Mouse (Mus musculus): ENCODE data around the gene Casz1. TPM values are rescaled to one million over a fixed set of nuclear protein-coding genes. Genes with fewer than 3 reads are reported as not detected.

The Casz1 gene
- polyA plus RNA-seq, 1 experiment from 2014 or later = 7.8 TPM

DNA sequence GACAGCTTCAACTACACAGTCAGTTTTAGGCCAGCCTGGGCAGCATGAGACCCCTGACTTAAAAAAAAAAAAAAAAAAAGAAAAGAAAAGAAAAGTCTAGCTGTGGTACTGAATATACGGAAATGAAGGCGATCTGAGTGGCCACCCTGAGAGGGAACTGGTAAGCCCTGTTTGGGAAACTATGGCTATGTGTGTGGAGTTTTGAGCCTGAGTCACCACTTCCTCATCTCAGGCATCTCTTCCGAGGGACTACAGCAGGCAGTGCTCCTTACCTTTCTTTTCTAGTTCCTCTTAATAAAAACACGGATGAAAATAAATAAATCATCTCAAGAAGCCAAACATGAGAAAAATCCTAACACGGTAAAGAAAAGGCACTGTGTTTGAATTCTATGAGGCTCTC is 197.3 kb downstream of the Casz1 start:
- no peak overlapping the region for H3K9ac ChIP-seq (ENCODE audit: low read depth, low read length)
- no peaks in the 10 kb centered on the region for H3K4me1 ChIP-seq (ENCODE audit: control insufficient read depth, insufficient read depth, low read length)
- no peak overlapping the region for H3K27ac ChIP-seq (replicated peaks; ENCODE audit: low read depth, low read length)
- ATAC-seq (ENCODE audit: low read depth) (no peak), DNase-seq (ENCODE audit: low spot score) (no peak)
- no peak overlapping the region for H3K4me3 ChIP-seq (ENCODE audit: low read depth, low read length)
- WGBS = 79% methylated on average over 5 of the region's 5 CpGs
- H3K9me3 ChIP-seq (ENCODE audit: control insufficient read depth, low read length) = no peaks in the 10 kb centered on the region
- H3K36me3 ChIP-seq (ENCODE audit: control insufficient read depth, insufficient read depth, low read length) = no peaks in the 10 kb centered on the region
- no peak overlapping the region for H3K4me2 ChIP-seq (ENCODE audit: low read depth, low read length)
- no peaks in the 10 kb centered on the region for H3K27me3 ChIP-seq (replicated peaks; ENCODE audit: control insufficient read depth, insufficient read depth, low read length)

DNA sequence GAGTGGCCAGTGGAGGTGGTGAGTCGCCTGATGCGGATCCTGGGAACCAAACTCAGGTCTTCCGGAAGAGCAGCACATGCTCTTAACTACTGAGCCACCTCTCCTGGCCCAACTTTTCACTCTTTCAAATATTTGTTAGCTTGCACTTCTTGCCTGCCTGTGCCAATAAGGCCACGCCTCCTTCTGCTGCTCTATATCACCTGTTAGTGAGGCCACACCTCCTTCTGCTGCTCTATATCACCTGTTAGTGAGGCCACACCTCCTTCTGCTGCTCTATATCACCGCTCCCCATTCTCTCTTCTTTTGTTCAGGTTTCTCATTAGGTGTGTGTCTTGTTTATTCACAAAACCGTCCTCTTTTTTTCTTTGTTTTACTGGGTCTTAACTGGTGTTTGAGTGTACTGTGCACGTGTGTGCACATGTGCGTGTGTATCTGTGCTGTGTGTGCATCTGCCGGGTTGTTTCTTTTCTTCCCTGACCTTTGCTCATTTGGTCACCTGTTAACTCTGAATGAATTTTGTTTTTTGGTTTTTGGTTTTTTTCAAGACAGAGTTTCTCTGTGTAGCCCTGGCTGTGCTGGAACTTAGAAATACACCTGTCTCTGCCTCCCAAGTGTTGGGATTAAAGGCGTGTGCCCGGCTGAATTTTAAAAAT is 198.3 kb downstream of the Casz1 start:
- no peaks in the 10 kb centered on the region for H3K9me3 ChIP-seq (ENCODE audit: control insufficient read depth, low read length)
- H3K27me3 ChIP-seq (replicated peaks; ENCODE audit: control insufficient read depth, insufficient read depth, low read length) = no peaks in the 10 kb centered on the region
- H3K27ac ChIP-seq (replicated peaks; ENCODE audit: low read depth, low read length) = no peak overlapping the region
- ATAC-seq (ENCODE audit: low read depth) = no peak
- H3K4me2 ChIP-seq (ENCODE audit: low read depth, low read length) = no peak overlapping the region
- no peak overlapping the region for H3K9ac ChIP-seq (ENCODE audit: low read depth, low read length)
- no peak for DNase-seq (ENCODE audit: low spot score)
- no peak overlapping the region for H3K4me3 ChIP-seq (ENCODE audit: low read depth, low read length)
- 93% methylated on average over 11 of the region's 11 CpGs for WGBS
- H3K36me3 ChIP-seq (ENCODE audit: control insufficient read depth, insufficient read depth, low read length) = no peaks in the 10 kb centered on the region
- H3K4me1 ChIP-seq (ENCODE audit: control insufficient read depth, insufficient read depth, low read length) = no peaks in the 10 kb centered on the region

Other genes with a start within 250 kb of the Casz1 start
- 80.9 and 90.7 TPM in 2 replicates for gene Exosc10, start 246.0 kb upstream of the Casz1 start, polyA plus RNA-seq (2014; fragmentation: Nextera tagmentation; extraction: Ambion mirVana)
- gene Srm, start 212.9 kb upstream of the Casz1 start, polyA plus RNA-seq (2014; fragmentation: Nextera tagmentation; extraction: Ambion mirVana) = 273 and 291 TPM in 2 replicates
- gene Masp2, start 201.9 kb upstream of the Casz1 start, polyA plus RNA-seq (2014; fragmentation: Nextera tagmentation; extraction: Ambion mirVana) = 0.25 and 0.29 TPM in 2 replicates
- 151 and 156 TPM in 2 replicates for gene Tardbp, start 177.4 kb upstream of the Casz1 start, polyA plus RNA-seq (2014; fragmentation: Nextera tagmentation; extraction: Ambion mirVana)
- 0.17 TPM in 1 of 2 replicates, not detected in the other for gene Gm572, start 161.1 kb upstream of the Casz1 start, polyA plus RNA-seq (2014; fragmentation: Nextera tagmentation; extraction: Ambion mirVana)

All from embryonic facial prominence, embryonic 14.5 days (tissue).